Mouse (Mus musculus) heart, postnatal 25 days (tissue): ENCODE measurements around the gene Ctrl. TPM values are rescaled to one million over a fixed set of nuclear protein-coding genes. Genes with fewer than 3 reads are reported as not detected.
"Not testable (repeated sequence)": the region's sequence is repeated elsewhere in the genome, so short reads cannot be mapped to it uniquely, and the experiment has no call there.

Source experiments
- DNase-seq: peaks from one replicate; pipeline ENCODE4 v3.0.0; 2022; ENCODE audit warnings: low spot score
- intact Hi-C: fragments of 180-260 bp; cut with DNase I; formaldehyde crosslinking; loops from one replicate; pipeline ENCODE4 v1.15.1; 2025
- total RNA-seq, 2 experiments: library from RNA; stranded (reverse); gene quantifications; 2 replicates each; pipeline ENCODE4 v1.2.3; 2021

The Ctrl gene
- under 1 TPM in 1 of 2 experiments, not detected in 1; 0.31 TPM for total RNA-seq

- DNase-seq = no peak
- intact Hi-C loops = loop anchor here (5.0 kb wide), 2 partner anchors 81 to 311 kb away; partner anchors contain the start of gene Cenpt
Observed at GRCm38 (mm10) chr8:105933762-105934161, at the start of gene Ctrl. Gene Ctrl, minus strand, starts transcription at chr8:105933862.

GRCm38 (mm10) chr8:105983406-105983805 is 49.7 kb upstream of the Ctrl start:
- DNase-seq, intact Hi-C loops: not testable (repeated sequence)

DNA sequence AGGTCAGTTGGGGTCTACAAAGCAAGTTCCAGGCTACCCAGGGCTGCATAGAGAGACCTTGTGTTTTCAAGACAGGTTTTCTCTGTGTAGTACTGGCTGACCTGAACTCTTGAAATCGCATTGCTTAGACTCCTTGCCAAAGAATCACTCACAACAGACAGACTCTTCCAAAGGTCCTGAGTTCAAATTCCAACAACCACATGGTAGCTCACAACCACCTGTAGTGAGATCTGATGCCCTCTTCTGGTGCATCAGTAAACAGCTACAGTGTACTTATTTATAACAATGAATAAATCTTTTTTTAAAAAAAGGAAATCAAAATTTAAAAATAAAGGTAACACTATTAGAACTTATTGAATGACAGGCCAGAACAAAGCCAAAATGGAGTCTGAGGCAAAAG is 47.5 kb upstream of the Ctrl start:
- DNase-seq = no peak
- intact Hi-C loops = no loop called here

DNA sequence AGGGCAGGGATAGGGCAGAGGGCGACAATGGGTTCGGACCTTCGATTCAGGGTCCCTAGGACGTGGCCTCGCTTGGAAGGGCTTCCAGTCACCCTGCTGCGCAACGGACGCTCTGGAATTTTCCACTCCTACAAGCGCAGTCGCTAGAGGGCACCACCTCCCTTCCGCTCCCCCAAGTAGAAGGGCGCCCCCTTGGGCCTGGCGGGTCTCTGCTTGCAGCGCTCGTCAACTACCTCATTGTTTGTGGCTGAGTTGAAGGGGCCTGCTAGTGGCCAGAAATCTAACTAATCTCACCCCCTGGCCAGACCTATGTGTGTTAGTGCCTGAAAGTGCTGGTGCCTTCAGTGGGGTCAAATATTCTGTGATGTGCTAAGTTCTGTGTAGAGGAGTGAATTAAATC is 45.7 kb upstream of the Ctrl start, which contains the start of gene Dpep3:
TSS of gene Dpep3 (minus strand) at position 105 of the 400 bp plus-strand sequence.
- intact Hi-C loops = no loop called here
- DNase-seq = no peak

DNA sequence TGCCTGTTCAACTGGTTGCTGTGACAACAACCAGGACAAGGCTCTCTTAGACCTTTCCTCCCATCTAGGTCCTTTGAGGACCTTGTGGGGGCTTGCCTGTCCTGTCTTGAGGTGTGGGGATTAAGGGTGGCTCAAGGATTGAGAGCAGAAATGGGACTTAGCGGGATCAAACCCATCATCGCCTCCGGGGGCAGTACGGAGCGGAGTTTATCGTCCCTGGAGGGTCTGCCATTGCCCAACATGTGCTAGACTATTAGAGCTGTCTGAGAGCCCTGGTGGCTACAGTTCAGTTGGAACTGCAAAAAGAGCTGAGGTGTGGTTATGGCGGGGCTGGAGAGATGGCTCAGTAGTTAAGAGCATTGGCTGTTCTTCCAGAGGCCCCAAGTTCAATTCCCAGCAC is 41.7 kb upstream of the Ctrl start:
- no peak for DNase-seq
- intact Hi-C loops = no loop called here

GRCm38 (mm10) chr8:105971019-105971720 is 37.5 kb upstream of the Ctrl start:
- intact Hi-C loops = no loop called here
- no peak for DNase-seq

GRCm38 (mm10) chr8:105969367-105969766 is 35.7 kb upstream of the Ctrl start:
- no peak for DNase-seq
- intact Hi-C loops = no loop called here

DNA sequence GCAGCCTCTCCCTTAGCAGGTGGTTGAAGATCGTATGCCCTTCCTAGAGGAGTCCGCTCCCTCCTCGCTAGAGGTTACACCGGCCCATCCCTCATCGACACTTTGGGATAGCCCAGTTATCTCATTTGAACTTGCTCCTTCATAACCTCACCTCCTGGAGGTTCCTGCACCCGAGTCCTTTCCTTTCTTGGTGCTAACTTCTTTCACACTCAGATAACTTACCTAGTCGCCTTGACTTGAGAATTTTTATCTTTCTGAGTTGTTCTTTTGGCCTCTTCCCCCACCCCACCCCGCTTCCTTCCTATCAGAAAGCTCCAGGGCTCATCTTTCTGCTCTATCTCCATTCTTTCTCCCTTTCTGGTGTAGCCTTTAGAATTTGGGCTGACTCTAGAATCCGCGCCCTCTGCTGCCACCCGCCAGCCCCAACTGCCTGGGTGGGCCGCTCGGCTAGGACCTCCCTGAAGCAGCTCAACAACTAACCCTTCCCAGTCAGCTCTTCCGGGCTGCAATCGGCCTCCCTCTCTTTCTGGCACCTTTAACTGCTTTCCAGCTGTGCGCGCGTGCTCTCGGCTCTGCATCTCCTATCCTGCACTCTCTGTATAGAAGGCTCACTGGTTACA is 33.1 kb upstream of the Ctrl start:
- intact Hi-C loops = no loop called here
- DNase-seq = no peak

GRCm38 (mm10) chr8:105965905-105966341 is 32.3 kb upstream of the Ctrl start, which contains the start of gene Slc12a4:
Gene Slc12a4, minus strand, starts transcription at chr8:105966097.
- intact Hi-C loops = no loop called here
- DNase-seq = peak; percentile 78

- intact Hi-C loops = no loop called here
- peak; percentile 53 for DNase-seq
Observed at GRCm38 (mm10) chr8:105965266-105965904, 31.7 kb upstream of the Ctrl start.

GRCm38 (mm10) chr8:105964506-105965265 is 31.0 kb upstream of the Ctrl start:
- DNase-seq = no peak
- intact Hi-C loops = no loop called here

GRCm38 (mm10) chr8:105961536-105961935 is 27.9 kb upstream of the Ctrl start:
- intact Hi-C loops = no loop called here
- no peak for DNase-seq

DNA sequence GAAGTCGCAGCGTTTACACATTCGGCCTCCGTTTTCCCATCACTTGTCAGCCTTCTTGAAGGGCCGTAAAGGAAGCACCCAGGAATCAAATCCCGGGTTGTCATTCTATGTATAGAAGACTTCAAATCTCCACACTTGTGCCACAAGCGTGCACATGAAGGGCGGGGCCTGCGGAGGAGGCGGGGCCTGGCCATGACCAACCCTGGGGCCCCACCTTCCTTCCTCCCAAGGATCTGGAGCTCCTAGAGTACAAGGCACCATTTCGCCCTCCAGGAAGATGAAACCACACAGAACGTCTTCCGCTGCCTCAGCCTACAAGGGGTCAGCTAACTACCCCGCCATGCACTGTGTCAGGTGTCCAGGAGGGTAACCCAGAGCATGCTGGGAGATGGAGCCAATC is 27.4 kb upstream of the Ctrl start:
- no peak for DNase-seq
- intact Hi-C loops = no loop called here

DNA sequence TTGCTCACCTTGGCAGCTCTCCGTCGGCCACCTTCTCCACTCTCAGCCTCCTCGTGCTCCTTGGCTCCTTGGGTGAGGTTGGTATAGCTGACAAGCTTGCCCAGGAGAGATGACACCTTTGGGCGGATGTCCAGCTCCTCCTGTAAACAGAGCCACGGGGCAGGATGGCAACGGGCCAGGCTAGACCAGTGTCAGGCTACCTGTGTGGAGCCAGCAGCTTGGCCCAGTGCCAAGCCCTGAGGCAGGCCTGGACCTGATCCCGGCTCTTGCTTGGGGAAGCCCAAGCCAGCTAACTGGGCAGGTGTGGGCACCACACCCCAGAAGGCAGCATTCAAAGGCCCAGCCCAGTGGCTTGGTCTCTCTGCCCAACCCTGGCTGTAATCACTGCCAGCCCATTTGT is 25.7 kb upstream of the Ctrl start:
- intact Hi-C loops = no loop called here

GRCm38 (mm10) chr8:105957813-105958212 is 24.2 kb upstream of the Ctrl start:
- intact Hi-C loops = loop anchor here (2.0 kb wide), 1 partner anchor 19 kb away; the partner anchor contains the start of gene Psmb10
- DNase-seq = peak; percentile 35

More for the DNA sequence above, 25.7 kb upstream of the Ctrl start:
- DNase-seq = no peak

DNA sequence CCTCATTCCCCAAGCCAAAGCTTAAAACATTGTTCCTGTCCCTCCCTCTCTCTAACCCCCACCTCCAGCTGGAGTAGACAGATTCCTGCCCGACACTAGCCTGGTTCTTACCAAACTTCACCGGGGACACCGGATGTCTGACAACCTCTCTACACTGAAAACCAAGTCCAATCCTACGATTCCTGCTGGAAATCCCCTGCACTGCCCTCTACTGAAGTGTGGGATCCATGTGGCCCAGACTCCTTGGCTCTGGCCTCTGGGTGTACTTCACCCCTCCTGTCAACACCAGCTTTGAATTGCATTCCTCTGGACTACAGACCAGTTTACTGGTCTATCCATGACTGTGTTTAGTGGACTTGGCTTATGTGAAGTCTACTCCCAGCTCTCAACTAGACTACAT is 22.9 kb upstream of the Ctrl start:
- no peak for DNase-seq
- intact Hi-C loops = loop anchor here (2.0 kb wide), 1 partner anchor 18 kb away; the partner anchor contains the start of gene Psmb10

- intact Hi-C loops = no loop called here
- DNase-seq = no peak
Observed at GRCm38 (mm10) chr8:105951057-105951659, 17.5 kb upstream of the Ctrl start.

DNA sequence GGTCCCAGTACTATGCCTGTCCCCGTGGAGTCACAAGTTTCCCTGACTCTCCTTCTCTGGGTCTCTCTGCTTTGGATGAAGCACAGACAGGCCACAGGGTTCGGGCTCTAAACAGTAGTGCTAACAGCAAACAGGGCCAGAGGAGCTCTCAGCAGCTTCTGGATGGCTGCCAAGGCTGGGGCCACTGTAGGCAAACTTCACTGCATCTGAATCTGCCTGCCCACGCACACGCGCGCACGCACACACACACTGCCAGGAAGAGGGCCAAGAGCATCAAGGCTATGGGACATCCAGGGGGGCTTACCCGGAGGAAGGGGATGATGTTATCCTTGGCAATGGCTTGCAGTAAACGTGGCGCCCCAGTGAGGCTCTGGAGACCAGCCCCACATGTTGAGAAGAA is 15.7 kb upstream of the Ctrl start:
- intact Hi-C loops = no loop called here
- DNase-seq = no peak

DNA sequence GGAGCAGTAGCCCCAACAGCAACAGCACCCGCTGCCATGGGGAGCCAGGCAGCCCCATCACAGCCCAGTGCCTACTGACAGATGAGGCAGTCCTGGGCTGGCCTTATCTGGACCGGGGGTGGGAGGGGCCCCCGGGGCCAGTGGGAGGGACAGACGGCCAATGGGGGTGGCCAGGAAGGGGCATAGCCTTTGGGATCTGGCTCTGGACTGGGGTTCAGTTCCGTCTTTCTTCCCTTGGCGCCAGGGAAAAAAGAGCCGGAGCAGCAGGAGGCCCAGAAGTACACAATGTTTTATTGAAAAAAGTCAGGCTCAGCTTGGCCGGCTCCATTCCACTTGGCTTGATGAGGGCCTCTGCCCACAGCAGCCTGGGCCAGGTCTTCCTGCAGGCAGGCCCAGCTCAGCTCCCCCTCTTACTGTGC is 9.7 kb upstream of the Ctrl start, which contains the start of gene Lcat:
TSS of gene Lcat (minus strand) at position 62 of the 419 bp plus-strand sequence.
- intact Hi-C loops = no loop called here
- no peak for DNase-seq
